Mouse (Mus musculus) stomach, postnatal 0 days (tissue): Measurements from ENCODE around the gene Slc13a1.

Source experiments
- CTCF ChIP-seq: IDR thresholded peaks from 2 replicates; pipeline ENCODE4 v1.5.1; 2016; ENCODE audit warnings: antibody characterized with exemption, low read depth, mild to moderate bottlenecking, moderate library complexity
- EP300 ChIP-seq: optimal IDR thresholded peaks from 2 replicates; pipeline ENCODE3; 2016; ENCODE audit warnings: antibody characterized with exemption

- TF ChIP-seq CTCF (no peak), EP300 (no peak)
Measured at GRCm38 (mm10) chr6:24101281-24101680, 66.6 kb downstream of the Slc13a1 start.
